Mouse (Mus musculus) lung, embryonic 14.5 days (tissue): ENCODE results near the gene Mgat4b. TPM values are rescaled to one million over a fixed set of nuclear protein-coding genes. Genes with fewer than 3 reads are reported as not detected.

Experiments used
- ATAC-seq: fragments of 200-750 bp; cut with Nextera tagmentation; 2 replicates; pipeline ENCODE4 v1.8.0; 2017; ENCODE audit warnings: mild to moderate bottlenecking, moderate TSS enrichment, moderate library complexity; ENCODE audit not compliant: insufficient read depth
- DNase-seq: peaks from one replicate; pipeline ENCODE4 v3.0.0-alpha.2; 2015
- H3K27ac ChIP-seq: fragments of 300-500 bp; sonication (generic); 2 replicates; pipeline ENCODE4 v1.5.1; 2014; ENCODE audit warnings: low read depth, mild to moderate bottlenecking, moderate library complexity
- H3K27me3 ChIP-seq: fragments of 300-500 bp; sonication (generic); 2 replicates; pipeline ENCODE4 v1.6.1; 2014; ENCODE audit warnings: low read length, control low read depth; ENCODE audit not compliant: insufficient read depth
- H3K36me3 ChIP-seq: fragments of 300-500 bp; sonication (generic); 2 replicates; pipeline ENCODE4 v1.6.1; 2014; ENCODE audit warnings: control low read depth; ENCODE audit not compliant: insufficient read depth
- H3K4me1 ChIP-seq: fragments of 300-500 bp; sonication (generic); 2 replicates; pipeline ENCODE4 v1.6.1; 2014; ENCODE audit warnings: antibody characterized with exemption, control low read depth; ENCODE audit not compliant: insufficient read depth
- H3K4me2 ChIP-seq: fragments of 300-500 bp; sonication (generic); 2 replicates; pipeline ENCODE4 v1.6.1; 2014; ENCODE audit warnings: mild to moderate bottlenecking
- H3K4me3 ChIP-seq: fragments of 300-500 bp; sonication (generic); 2 replicates; pipeline ENCODE4 v1.5.1; 2014; ENCODE audit warnings: low read depth, low read length
- H3K9ac ChIP-seq: fragments of 300-500 bp; sonication (generic); 2 replicates; pipeline ENCODE4 v1.6.1; 2014
- H3K9me3 ChIP-seq: fragments of 300-500 bp; sonication (generic); 2 replicates; pipeline ENCODE4 v1.6.1; 2016; ENCODE audit warnings: low read depth, low read length, control low read depth
- CTCF ChIP-seq: IDR thresholded peaks from 2 replicates; pipeline ENCODE4 v1.5.1; 2016; ENCODE audit warnings: antibody characterized with exemption, low read depth
- WGBS: fragments of 180-500 bp; shearing (Covaris S2); extraction: QIAGEN DNeasy Blood & Tissue Kit; methylation state at CpG from one replicate; pipeline ENCODE4 v1.1.7; 2014; 5-methylcytosine and 5-hydroxymethylcytosine counted together
- polyA plus RNA-seq: library from polyadenylated mRNA; unstranded; fragments of >200 nt; fragmentation: Nextera tagmentation; extraction: Ambion mirVana; gene quantifications from 2 replicates; pipeline ENCODE4 v1.2.1, GENCODE M21; 2014

The Mgat4b gene
- polyA plus RNA-seq, 1 experiment from 2014 or later, result 44.2 TPM

DNA sequence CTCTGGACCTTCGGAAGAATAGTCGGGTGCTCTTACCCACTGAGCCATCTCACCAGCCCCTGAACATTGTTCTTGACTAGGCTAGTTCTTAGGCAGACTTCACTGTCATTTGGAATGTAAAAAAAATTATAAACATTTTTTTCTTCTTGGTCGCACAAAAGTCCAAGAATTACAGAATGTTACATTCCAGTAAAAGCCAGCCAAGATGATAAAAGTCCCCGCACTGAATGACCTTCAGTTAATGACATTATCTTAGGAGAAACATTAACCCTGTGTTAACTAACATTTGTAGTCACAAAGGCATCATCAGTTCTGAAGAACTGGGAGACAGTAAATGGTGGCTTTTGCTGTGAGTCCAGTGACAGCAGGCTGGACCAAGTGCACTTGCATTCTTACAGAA lies 20.3 kb upstream of the Mgat4b start:
- Histone ChIP-seq H3K4me3 (no peak overlapping the region), H3K4me1 (no peaks in the 10 kb centered on the region), H3K27me3 (no peaks in the 10 kb centered on the region), H3K36me3 (no peaks in the 10 kb centered on the region), H3K9me3 (no peaks in the 10 kb centered on the region), H3K27ac (no peak overlapping the region), H3K9ac (no peak overlapping the region), H3K4me2 (no peak overlapping the region)
- 59% methylated on average over 4 of the region's 4 CpGs for WGBS
- TF ChIP-seq CTCF, result no peak
- DNase-seq, result no peak
- ATAC-seq, result no peak

DNA sequence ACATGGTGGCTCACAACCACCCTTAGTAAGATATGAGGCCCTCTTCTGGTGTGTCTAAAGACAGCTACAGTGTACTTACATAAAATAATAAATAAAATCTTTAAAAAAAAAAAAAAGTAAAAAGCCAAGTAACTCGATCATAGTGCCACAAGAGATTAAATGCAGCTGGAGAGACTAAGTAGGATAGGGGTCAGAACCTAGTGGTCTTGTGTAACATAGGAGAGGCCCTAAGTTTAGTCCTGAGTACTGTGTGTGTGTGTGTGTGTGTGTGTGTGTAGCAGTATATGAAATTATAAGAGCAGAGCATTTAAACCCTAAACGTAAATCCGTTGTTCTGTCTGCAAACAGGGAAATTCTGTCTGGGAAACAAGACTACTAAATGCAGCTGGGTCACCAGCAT lies 18.4 kb upstream of the Mgat4b start:
- no peak for DNase-seq
- H3K4me2 ChIP-seq, result no peak overlapping the region
- no peak for TF ChIP-seq CTCF
- no peak for ATAC-seq
- peaks cover 4% of the 10 kb centered on the region for H3K36me3 ChIP-seq
- H3K27me3 ChIP-seq, result no peaks in the 10 kb centered on the region
- no peak overlapping the region for H3K27ac ChIP-seq
- no peaks in the 10 kb centered on the region for H3K9me3 ChIP-seq
- WGBS, result 72% methylated on average over 3 of the region's 3 CpGs
- H3K9ac ChIP-seq, result no peak overlapping the region
- H3K4me1 ChIP-seq, result no peaks in the 10 kb centered on the region
- no peak overlapping the region for H3K4me3 ChIP-seq

- TF ChIP-seq CTCF, result no peak
- 66% methylated on average over 7 of the region's 7 CpGs for WGBS
- no peak for ATAC-seq
Measured at GRCm38 (mm10) chr11:50194070-50194469, 16.6 kb upstream of the Mgat4b start.

DNA sequence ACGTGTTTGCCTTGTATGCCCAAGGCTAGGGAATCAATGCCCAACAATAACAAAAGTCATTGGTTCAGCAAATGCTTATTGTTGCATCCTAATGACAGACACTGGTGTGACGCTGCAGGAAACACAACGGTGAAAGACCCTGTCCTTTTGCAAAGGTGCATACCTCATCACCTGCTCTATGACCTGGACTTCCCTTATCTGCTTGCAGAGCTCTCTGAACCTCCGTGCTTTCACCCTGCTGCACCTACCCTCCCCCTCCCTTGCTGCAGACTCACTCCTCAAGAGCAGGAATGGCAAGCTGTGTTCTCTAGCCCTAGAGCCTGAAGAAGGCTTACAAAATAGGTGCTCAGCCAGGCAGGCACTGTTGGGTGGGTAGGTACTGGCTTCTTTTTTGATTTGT lies 15.9 kb upstream of the Mgat4b start:
- Histone ChIP-seq H3K27me3 (no peaks in the 10 kb centered on the region), H3K9me3 (no peaks in the 10 kb centered on the region), H3K4me2 (no peak overlapping the region), H3K4me1 (no peaks in the 10 kb centered on the region), H3K4me3 (no peak overlapping the region), H3K36me3 (peaks cover 18% of the 10 kb centered on the region), H3K9ac (no peak overlapping the region), H3K27ac (no peak overlapping the region)
- ATAC-seq (no peak), DNase-seq (no peak)
- no peak for TF ChIP-seq CTCF
- WGBS, result 62% methylated on average over 4 of the region's 4 CpGs

More at GRCm38 (mm10) chr11:50194070-50194469, 16.6 kb upstream of the Mgat4b start:
- Histone ChIP-seq H3K4me1 (no peaks in the 10 kb centered on the region), H3K36me3 (peaks cover 11% of the 10 kb centered on the region), H3K27ac (no peak overlapping the region), H3K9me3 (no peaks in the 10 kb centered on the region), H3K4me3 (no peak overlapping the region), H3K9ac (no peak overlapping the region), H3K4me2 (no peak overlapping the region), H3K27me3 (no peaks in the 10 kb centered on the region)
- DNase-seq, result no peak

DNA sequence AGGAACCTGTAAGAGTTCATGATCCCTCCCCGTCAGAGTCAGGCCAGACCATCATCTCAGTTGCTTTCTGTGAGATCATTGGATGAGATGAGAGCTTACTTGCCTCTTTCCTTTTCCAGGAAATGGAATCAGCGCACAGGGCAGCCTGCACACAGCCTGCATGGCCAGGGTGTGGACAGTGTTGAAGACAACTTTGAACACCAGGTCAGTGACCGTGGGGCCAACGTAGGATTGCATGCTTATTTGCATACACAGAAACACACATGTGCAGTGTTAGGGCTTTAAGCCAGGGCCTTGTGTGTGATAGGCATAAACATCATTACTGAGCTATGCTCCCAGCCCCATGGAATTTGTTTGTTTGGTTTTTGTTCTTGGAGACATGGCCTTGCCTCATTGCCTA lies 13.2 kb upstream of the Mgat4b start:
- TF ChIP-seq CTCF, result no peak
- DNase-seq (no peak), ATAC-seq (no peak)
- no peak overlapping the region for H3K4me2 ChIP-seq
- WGBS, result 81% methylated on average over 4 of the region's 4 CpGs
- no peaks in the 10 kb centered on the region for H3K27me3 ChIP-seq
- peaks cover 45% of the 10 kb centered on the region for H3K36me3 ChIP-seq
- H3K4me3 ChIP-seq, result no peak overlapping the region
- H3K27ac ChIP-seq, result no peak overlapping the region
- H3K9me3 ChIP-seq, result no peaks in the 10 kb centered on the region
- no peak overlapping the region for H3K9ac ChIP-seq
- H3K4me1 ChIP-seq, result no peaks in the 10 kb centered on the region

DNA sequence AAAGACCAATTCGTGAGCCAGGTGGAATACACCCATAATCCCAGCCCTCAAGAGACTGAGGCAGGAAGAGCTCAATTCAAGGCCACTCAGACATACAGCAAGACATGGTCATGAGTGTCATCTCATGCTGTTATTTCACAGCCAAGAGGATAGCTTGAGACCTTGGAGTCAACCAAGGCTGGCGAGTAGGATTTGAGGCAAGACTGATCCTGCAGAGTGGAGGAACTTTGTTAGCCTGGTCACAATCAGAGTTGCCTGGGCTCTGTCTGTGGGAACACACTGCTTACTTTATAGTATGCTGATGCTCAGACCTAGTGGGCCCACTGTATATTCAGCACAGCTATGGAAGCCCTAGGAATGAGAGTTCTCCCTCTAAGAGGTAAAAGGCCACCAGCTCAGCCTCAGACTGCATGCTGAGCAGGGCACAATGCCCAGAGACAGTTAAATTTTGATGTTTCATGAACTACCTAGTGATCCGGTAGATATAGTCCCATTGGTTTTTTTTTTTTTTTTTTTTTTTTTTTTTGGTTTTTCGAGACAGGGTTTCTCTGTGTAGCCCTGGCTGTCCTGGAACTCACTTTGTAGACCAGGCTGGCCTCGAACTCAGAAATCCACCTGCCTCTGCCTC lies 12.4 kb upstream of the Mgat4b start:
- Histone ChIP-seq H3K27ac (no peak overlapping the region), H3K36me3 (peaks cover 53% of the 10 kb centered on the region), H3K4me2 (no peak overlapping the region), H3K27me3 (no peaks in the 10 kb centered on the region), H3K4me3 (no peak overlapping the region), H3K4me1 (no peaks in the 10 kb centered on the region), H3K9ac (no peak overlapping the region), H3K9me3 (no peaks in the 10 kb centered on the region)
- WGBS, result 86% methylated on average over 4 of the region's 5 CpGs
- DNase-seq (no peak), ATAC-seq (no peak)
- TF ChIP-seq CTCF, result no peak

GRCm38 (mm10) chr11:50198916-50199315 lies 11.8 kb upstream of the Mgat4b start:
- Histone ChIP-seq H3K4me3 (no peak overlapping the region), H3K27me3 (no peaks in the 10 kb centered on the region), H3K9me3 (no peaks in the 10 kb centered on the region), H3K4me2 (no peak overlapping the region), H3K27ac (no peak overlapping the region), H3K4me1 (no peaks in the 10 kb centered on the region), H3K36me3 (peaks cover 59% of the 10 kb centered on the region), H3K9ac (no peak overlapping the region)
- DNase-seq, result no peak
- 87% methylated on average over 2 of the region's 2 CpGs for WGBS
- TF ChIP-seq CTCF, result no peak
- ATAC-seq, result no peak
